Mouse (Mus musculus) hematopoietic stem cell, adult 5-6 weeks (primary cell): ENCODE data around the gene Nop10. TPM values are rescaled to one million over a fixed set of nuclear protein-coding genes. Genes with fewer than 3 reads are reported as not detected.
"Not testable (repeated sequence)": the region's sequence is repeated elsewhere in the genome, so short reads cannot be mapped to it uniquely, and the experiment has no call there.

ENCODE experiments used
- ATAC-seq, 2 experiments: fragments of 125-278 bp in 1 of 2; replicated peaks in 1 of 2; 2 replicates each; pipeline ENCODE4 v1.8.0; 2016 to 2017; ENCODE audit warnings: inconsistent platforms in 2 of 2, mild to moderate bottlenecking in 2 of 2, moderate number of reproducible peaks in 2 of 2, low read depth in 1 of 2, moderate TSS enrichment in 1 of 2; ENCODE audit not compliant: low FRiP score in 2 of 2, poor library complexity in 2 of 2, severe bottlenecking in 2 of 2, insufficient read depth in 1 of 2, low TSS enrichment in 1 of 2
- total RNA-seq: library from RNA; stranded (forward); fragments of 172-1452, 232-1000 nt; gene quantifications from 2 replicates; pipeline ENCODE4 v1.2.3, GENCODE M21; 2017

Nop10 gene
- total RNA-seq, 1 experiment from 2014 or later, result 165 TPM

- ATAC-seq, result no peak
These were observed 6.8 kb upstream of the Nop10 start for GRCm38 (mm10) chr2:112254675-112255515.

DNA sequence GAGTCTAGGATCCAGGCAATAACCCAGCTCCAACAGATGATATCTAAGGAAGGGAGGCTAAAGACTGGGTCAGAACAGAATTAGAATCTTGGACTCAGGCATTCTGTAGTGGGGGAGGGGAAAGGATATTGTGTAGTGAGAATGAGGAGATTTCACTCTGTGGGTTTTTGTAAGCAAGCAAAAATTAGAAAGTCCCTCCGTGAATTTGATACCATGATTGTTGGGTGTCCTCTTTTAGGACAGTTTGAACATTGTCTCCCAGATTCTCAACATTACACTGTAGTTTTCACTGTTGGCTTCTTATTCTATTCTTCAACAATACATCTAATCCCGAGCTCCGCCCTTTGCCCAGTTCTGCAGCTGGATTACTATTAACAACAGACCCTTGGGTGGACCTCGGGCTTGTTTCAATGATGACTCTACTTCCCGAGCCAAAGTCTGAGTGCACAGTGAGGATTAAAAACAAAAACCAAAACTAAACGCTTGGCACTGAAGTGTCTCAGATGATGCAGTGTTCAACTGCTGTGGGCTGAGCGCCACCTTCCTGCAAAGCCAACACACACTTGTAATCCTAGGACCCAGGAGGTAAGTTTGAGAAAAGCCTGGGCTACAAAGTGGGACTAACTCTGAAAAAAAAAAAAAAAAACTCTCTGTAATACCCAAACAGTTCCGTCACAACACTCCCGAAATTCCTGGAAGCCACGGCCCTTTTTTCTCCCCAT is 2.3 kb upstream of the Nop10 start, which contains the start of gene Nutm1:
Nutm1 (minus strand) TSS at position 51 of the 722 bp plus-strand sequence.
- ATAC-seq, result peak; percentile 37 to 58

- ATAC-seq, result no peak
These were observed 1.1 kb downstream of the Nop10 start for GRCm38 (mm10) chr2:112262779-112263295.

GRCm38 (mm10) chr2:112264364-112264763 is 2.6 kb downstream of the Nop10 start:
- no peak for ATAC-seq

DNA sequence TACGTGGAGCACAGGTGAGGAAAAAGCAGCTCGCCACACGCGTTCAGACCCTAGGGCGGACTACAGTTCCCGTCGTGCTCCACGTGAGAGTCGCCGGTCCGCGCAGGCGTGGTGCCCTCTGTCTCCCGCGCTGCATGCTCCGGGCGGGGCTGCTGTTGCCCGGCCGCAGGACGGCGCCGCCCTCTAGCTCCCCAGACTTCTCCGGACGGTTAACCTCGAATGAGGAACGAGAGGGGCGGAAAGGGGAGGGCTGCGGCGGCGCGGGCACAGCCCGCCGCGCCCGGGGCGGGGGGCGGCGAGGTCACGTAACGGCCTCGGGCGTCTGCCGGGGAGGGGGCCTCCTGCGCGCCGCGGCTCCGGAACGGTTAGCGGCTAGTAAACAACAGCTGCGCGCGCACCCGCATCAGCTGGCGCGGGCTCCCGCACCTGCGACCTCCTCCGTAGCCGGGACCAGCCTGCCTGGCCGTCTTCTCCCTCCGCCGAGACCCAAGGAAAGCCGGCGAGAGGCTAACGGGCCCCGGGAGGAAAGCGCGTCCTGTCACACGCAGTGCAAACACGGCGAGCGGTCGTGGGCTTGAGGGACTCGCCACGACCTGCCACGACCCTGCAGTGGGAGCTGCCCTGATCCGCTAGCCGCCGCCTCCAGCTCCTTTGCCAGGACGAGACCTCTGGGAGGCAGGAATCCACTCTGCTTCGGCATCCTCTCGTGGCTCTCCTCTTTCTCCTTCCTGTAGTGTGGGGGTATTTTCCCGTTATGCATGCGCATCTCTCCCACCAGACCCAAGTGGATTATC is 3.9 kb downstream of the Nop10 start, which contains the start of gene Slc12a6:
Slc12a6 (plus strand) TSS at position 378 of the 794 bp plus-strand sequence.
- ATAC-seq, result peak; percentile 69 to 76

DNA sequence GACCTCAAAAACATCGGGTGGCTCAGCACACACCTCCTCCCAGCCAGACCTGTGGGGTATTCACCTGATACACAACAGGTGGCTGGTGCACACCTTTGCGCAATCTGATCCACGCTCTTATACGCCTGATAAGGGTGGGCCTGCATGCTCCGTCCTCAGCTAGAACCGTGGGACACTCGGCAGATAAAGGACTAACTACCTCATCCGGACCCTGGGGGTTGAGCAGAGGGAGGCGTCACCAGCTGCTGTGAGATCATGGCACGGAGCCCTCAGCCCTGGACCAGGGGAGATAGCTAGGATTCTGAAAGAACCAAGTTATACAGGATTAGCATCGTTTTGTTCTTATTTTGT is 4.5 kb downstream of the Nop10 start, which contains the start of gene Gm21985:
Gm21985 (plus strand) TSS at position 73 of the 351 bp plus-strand sequence.
- ATAC-seq, result peak; percentile 37 to 42; a peak in 2 of 4 replicates

- no peak for ATAC-seq
These were observed 5.1 kb downstream of the Nop10 start for GRCm38 (mm10) chr2:112266780-112267179.

DNA sequence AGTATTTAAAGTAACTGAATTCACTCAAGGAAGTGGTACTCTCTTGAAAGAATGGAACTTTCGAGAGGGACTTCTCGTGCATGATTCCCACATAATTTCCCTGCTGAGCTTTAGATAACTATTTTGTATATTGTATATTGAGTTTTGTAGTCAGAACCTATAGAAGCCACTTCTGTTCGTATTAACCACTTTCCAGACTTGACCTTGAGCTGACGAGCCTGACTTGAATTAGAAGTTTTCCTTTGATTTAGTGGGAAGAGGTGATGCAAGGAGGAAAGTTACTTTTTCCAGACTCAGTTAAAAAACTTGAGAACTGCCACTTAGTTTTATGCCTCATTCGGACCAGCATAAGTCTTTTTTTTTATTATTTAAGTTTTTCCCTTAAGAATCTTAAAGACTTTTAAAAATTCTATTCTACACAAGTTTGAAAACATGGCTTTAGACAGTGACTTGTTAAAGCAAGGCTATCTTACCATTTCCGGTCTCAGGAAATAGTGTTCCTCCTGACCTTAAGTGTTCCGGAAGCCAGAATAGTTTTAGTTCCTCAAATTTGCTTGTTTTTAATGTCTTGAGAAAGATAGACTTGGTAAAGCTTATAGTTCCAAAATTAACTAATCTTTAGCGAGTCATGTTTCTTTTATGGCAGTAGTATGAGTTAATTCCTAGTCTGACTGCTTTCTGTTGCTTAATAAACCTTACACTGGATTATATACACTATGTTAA is 6.0 kb downstream of the Nop10 start:
- peak; percentile 30 to 52; a peak in 3 of 4 replicates for ATAC-seq

- ATAC-seq, result no peak
These were observed 8.3 kb downstream of the Nop10 start for GRCm38 (mm10) chr2:112270011-112270410.

GRCm38 (mm10) chr2:112272909-112273308 is 11.2 kb downstream of the Nop10 start:
- ATAC-seq, result no peak

GRCm38 (mm10) chr2:112273474-112273873 is 11.7 kb downstream of the Nop10 start:
- ATAC-seq, result no peak

DNA sequence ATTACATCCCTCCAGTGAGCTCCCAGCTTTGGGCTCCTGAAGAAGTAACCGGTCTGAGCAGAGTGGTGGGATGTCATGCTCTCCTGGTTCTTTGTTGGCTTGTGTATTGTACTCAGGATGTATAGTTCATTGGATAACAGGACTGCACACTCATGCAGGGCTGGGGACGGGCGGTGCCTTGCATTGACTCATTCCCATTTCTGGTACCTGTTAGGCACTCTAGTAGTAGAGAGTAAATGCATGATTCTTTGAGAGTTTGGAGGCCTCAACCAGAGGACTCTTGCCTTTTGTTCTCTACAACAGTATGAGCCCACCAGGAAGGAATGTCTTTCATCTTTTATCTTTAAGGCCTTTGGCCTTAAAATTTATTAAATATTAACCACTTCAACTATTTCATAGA is 15.1 kb downstream of the Nop10 start:
- ATAC-seq, result no peak

GRCm38 (mm10) chr2:112282846-112283245 is 21.1 kb downstream of the Nop10 start:
- ATAC-seq, result no peak

DNA sequence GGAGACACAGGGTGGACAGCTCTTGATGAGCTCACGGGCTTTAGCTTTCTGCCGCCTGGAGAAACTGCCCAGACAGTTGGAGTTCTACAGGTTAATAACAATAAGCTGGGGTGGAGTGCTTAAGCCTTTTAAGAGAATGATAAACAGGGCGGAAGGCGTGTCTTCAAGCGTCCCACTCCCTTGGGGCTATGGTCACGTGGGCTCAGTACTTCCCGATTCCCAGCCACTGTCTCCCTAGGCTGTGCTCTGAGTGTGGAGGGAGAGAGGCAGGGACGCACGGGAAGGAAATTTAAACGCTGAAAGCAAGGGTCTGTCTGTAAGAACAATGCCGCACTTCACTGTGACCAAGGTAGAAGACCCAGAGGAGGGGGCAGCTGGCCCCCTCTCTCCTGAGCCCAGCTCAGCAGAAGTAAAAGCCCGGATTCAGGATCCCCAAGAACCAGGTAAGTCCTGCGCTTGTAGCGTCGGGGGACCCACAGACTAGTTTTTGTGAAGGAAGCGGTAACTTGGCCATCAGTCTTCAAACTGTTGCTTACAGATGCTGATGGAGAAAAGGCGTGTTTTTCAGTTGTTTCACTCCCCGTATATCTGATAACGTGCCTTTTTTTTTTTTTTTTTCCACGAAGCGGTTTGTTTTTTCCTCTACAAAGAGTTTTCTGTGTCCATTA is 22.8 kb downstream of the Nop10 start:
- peak; percentile 70 to 76 for ATAC-seq

GRCm38 (mm10) chr2:112285031-112285390 is 23.3 kb downstream of the Nop10 start:
- ATAC-seq, result no peak

DNA sequence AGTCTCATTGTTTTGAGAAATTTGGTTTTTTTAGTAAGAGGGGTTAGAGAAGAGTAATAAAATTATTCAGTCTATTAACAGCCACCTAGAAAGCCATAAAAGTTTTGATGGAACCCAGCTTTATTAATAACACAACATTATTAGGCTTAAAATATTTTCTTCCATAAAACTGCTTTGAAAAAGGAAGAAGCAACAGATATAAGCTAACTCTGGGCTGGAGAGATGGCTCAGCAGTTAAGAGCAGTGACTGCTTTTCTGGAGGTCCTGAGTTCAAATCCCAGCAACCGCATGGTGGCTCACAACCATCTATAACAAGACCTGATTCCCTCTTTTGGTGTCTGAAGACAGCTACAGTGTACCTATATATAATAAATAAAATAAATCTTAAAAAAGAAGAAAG is 24.3 kb downstream of the Nop10 start:
- not testable (repeated sequence) for ATAC-seq
